Mouse (Mus musculus) thymus, adult 2 months (tissue): Measurements from ENCODE around the gene Stmn1.

ENCODE experiments used
- CTCF ChIP-seq: fragments of 200-500 bp; IDR thresholded peaks from 2 replicates; pipeline ENCODE4 v1.5.1; 2012; ENCODE audit warnings: mild to moderate bottlenecking, control low read depth, low read length, moderate library complexity, borderline replicate concordance; ENCODE audit not compliant: control insufficient read depth, poor library complexity, insufficient read depth; ENCODE audit errors: extremely low read depth
- POLR2A ChIP-seq: fragments of 200-500 bp; IDR thresholded peaks from 2 replicates; pipeline ENCODE4 v1.6.1; 2012; ENCODE audit warnings: mild to moderate bottlenecking, low read length, control low read depth, moderate library complexity; ENCODE audit not compliant: control insufficient read depth, poor library complexity, insufficient read depth; ENCODE audit errors: extremely low read depth

DNA sequence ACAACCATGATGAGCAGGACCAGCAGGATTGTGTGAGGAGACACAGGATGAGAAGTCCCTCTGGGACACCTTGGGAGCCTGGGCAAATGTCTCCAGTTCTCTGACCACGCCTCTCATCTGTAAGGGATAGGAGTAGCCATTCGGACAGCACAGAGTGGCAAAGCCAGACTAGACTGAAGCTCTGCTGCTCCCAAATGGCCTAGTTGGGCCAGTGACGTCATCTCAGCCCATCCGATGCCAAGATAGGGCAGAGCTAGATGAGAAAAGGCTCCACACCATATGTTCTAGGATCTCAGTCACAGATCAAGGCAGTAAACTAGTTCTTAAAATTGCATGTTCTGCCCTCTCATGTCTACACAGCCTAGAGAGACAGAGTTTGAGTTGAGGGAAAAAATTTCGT, 9.3 kb upstream of the Stmn1 start:
- TF ChIP-seq CTCF: no peak
- no peak for TF ChIP-seq POLR2A
